Mouse (Mus musculus): ENCODE data around the gene Hist1h1d. TPM values are rescaled to one million over a fixed set of nuclear protein-coding genes. Genes with fewer than 3 reads are reported as not detected.
"Not testable (repeated sequence)": the region's sequence is repeated elsewhere in the genome, so short reads cannot be mapped to it uniquely, and the experiment has no call there.

Gene Hist1h1d
- polyA plus RNA-seq, 1 experiment = 1.9 TPM

DNA sequence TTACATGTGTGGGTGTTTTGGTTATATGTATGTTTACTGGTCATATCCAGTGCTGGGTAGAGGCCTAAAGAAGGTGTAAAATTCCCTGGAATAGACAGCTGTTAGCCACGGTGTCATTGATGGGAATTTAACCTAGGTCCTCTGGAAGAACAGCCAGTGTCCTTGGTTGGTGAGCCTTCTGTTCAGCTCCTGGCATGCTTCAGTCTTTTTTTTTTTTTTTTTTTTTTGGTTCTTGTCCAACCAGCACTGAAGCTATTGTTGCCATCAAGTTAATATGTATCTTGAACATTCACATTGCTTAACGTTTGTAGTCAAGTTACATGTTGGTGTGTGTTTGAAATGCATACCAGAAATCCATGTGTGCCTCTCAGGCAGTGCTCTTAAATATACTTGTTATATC, 11.4 kb downstream of the Hist1h1d start:
- H3K4me3 ChIP-seq (ENCODE audit: control insufficient read depth, insufficient read depth, low read length) = no peak overlapping the region
- no peaks in the 10 kb centered on the region for H3K27me3 ChIP-seq (ENCODE audit: control insufficient read depth, insufficient read depth, low read length)
- no peaks in the 10 kb centered on the region for H3K36me3 ChIP-seq (ENCODE audit: control insufficient read depth, insufficient read depth, low read length)
- no peak for TF ChIP-seq CTCF (IDR thresholded peaks at IDR 0.05; ENCODE audit: borderline replicate concordance, control insufficient read depth, extremely low read depth, insufficient read depth, low read length, poor library complexity)
- TF ChIP-seq POLR2A (IDR thresholded peaks at IDR 0.05; ENCODE audit: control insufficient read depth, extremely low read depth, insufficient read depth, low read length, poor library complexity) = no peak
- DNase-seq = no peak
- 93% methylated on average over 2 of the region's 2 CpGs for WGBS
- no peaks in the 10 kb centered on the region for H3K4me1 ChIP-seq (replicated peaks; ENCODE audit: control insufficient read depth, insufficient read depth, low read length)
- no peak overlapping the region for H3K27ac ChIP-seq (ENCODE audit: control insufficient read depth, insufficient read depth, low read length)

DNA sequence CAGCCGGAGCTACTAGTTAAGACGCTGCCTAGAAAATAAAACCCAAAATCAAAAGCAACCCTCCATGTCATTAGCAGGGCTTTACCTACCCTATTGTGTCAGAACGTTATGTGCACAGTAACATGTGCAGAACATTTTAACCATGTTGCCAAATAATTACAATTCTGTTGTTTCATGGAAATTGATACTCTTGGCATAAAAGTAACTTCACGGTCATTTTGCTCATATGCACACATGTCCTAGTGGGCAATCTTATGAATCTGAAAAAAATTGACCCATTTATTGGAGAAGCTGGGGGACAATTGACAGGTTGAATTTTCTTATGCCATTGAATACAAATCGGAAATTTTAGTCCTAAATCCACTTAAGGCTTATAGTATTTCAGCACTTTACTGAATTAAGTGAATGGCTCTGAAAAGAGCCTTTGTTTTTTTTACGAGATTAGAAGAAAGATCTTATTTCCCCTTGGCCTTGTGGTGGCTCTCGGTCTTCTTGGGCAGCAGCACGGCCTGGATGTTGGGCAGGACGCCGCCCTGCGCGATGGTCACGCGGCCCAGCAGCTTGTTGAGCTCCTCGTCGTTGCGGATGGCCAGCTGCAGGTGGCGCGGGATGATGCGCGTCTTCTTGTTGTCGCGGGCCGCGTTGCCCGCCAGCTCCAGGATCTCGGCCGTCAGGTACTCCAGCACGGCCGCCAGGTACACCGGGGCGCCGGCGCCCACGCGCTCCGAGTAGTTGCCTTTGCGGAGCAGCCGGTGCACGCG, 17.4 kb downstream of the Hist1h1d start:
- Histone ChIP-seq H3K27ac (ENCODE audit: control insufficient read depth, insufficient read depth, low read length) (peak overlapping the region; percentile 100), H3K4me3 (ENCODE audit: control insufficient read depth, insufficient read depth, low read length) (peak overlapping the region; percentile 94)
- H3K27me3 ChIP-seq (ENCODE audit: control insufficient read depth, insufficient read depth, low read length); DNase-seq; H3K36me3 ChIP-seq (ENCODE audit: control insufficient read depth, insufficient read depth, low read length); H3K4me1 ChIP-seq (replicated peaks; ENCODE audit: control insufficient read depth, insufficient read depth, low read length): not testable (repeated sequence)
- WGBS = 4% methylated on average over 27 of the region's 41 CpGs

DNA sequence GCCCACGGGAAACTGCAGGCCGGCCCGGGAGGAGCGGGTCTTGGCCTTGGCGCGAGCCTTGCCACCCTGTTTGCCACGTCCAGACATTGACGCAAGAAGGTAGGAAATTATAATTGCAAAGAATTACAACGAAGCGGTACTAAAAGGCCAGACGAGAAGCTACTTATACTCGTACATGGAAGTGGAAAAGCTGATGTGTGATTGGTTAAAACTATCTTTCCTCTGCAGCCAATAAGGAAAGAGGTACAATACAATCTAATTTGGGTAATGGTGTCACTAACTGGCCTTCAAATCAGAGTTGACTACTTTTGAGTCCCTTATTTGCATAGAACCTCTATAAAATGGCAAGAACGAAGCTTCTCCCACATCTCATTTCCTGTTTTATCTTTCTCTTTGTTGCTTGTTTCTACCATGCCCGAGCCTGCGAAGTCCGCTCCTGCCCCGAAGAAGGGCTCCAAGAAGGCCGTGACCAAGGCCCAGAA, 18.0 kb downstream of the Hist1h1d start, which contains the start of the genes Hist1h2ae and Hist1h2bg:
Gene Hist1h2ae, minus strand, starts transcription at position 199 of the 482 bp plus-strand sequence.
Gene Hist1h2bg, plus strand, starts transcription at position 375 of the 482 bp plus-strand sequence.
- TF ChIP-seq POLR2A (IDR thresholded peaks at IDR 0.05; ENCODE audit: control insufficient read depth, extremely low read depth, insufficient read depth, low read length, poor library complexity) (no peak), CTCF (IDR thresholded peaks at IDR 0.05; ENCODE audit: borderline replicate concordance, control insufficient read depth, extremely low read depth, insufficient read depth, low read length, poor library complexity) (no peak)
- DNase-seq = peak; percentile 76
- under 1% methylated on average over 18 of the region's 18 CpGs for WGBS

DNA sequence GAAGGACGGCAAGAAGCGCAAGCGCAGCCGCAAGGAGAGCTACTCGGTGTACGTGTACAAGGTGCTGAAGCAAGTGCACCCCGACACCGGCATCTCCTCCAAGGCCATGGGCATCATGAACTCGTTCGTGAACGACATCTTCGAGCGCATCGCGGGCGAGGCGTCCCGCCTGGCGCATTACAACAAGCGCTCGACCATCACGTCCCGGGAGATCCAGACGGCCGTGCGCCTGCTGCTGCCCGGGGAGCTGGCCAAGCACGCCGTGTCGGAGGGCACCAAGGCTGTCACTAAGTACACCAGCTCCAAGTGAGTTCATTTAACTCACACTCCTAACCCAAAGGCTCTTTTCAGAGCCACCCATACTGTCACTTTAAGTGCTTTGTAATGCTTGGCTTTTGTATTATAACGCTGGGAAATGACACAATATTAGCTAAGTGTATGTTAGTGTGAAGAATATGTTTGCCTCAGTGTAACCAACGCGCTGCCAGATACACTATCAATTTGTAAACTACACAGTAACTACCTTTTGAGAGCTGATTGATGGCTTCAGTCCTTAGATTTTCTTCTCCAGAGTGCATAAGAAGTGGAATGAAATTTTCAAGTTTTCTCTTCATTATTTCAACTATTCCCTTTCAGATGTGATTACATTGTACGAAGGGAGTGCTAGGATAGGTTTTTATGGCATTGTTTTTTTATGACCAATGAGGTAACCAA, 18.6 kb downstream of the Hist1h1d start:
- H3K36me3 ChIP-seq (ENCODE audit: control insufficient read depth, insufficient read depth, low read length); DNase-seq; H3K27me3 ChIP-seq (ENCODE audit: control insufficient read depth, insufficient read depth, low read length); H3K4me1 ChIP-seq (replicated peaks; ENCODE audit: control insufficient read depth, insufficient read depth, low read length): not testable (repeated sequence)
- Histone ChIP-seq H3K4me3 (ENCODE audit: control insufficient read depth, insufficient read depth, low read length) (peak overlapping the region; percentile 45), H3K27ac (ENCODE audit: control insufficient read depth, insufficient read depth, low read length) (peak overlapping the region; percentile 82)
- WGBS = under 1% methylated on average over 19 of the region's 34 CpGs

More for the DNA sequence above, 18.0 kb downstream of the Hist1h1d start, which contains the start of the genes Hist1h2ae and Hist1h2bg:
- Histone ChIP-seq H3K4me3 (ENCODE audit: control insufficient read depth, insufficient read depth, low read length) (peak within 1 kb of the TSS; percentile 94), H3K36me3 (ENCODE audit: control insufficient read depth, insufficient read depth, low read length) (no peaks in the 10 kb centered on the region), H3K27ac (ENCODE audit: control insufficient read depth, insufficient read depth, low read length) (peak within 1 kb of the TSS; percentile 100), H3K27me3 (ENCODE audit: control insufficient read depth, insufficient read depth, low read length) (no peaks in the 10 kb centered on the region), H3K4me1 (replicated peaks; ENCODE audit: control insufficient read depth, insufficient read depth, low read length) (peaks cover 3% of the 10 kb centered on the region)

DNA sequence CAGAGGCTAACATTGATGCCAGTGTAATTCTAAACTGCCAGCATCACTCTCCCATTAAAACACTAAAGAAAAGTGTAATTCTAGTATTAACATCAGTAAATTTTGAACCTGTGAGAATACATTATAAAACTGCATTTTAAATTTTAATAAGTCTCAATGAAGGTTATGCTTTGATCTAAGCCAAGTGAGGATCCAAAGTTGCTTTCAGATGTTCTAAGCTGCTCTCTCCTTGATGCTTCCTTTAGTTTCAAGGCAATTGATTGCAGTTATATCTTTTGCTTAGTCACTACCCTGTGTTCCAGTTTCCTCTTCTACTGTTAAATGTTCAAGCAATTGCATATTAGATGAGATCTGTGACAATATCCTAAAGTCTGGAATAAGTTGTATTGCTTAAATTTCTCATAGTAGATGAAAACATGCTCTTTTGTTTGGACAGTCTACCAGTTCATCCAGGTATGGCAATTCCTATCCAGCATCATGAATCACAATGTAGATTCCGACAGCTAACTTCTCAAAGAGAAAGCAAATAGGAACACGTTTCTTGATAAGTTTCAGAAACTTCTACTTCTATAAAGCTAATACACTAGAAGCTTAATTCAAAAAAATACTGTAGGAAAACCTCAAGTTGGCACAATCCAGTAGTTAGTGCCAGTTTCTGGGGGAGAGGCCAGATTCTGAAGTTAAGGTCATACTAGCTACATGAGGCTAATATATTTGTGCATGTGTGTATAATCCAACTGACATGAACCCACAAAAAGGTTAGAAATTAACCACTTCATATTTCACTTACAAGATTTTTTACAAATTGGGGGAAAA, 19.4 kb downstream of the Hist1h1d start:
- TF ChIP-seq POLR2A (IDR thresholded peaks at IDR 0.05; ENCODE audit: control insufficient read depth, extremely low read depth, insufficient read depth, low read length, poor library complexity) = no peak
- no peak for TF ChIP-seq CTCF (IDR thresholded peaks at IDR 0.05; ENCODE audit: borderline replicate concordance, control insufficient read depth, extremely low read depth, insufficient read depth, low read length, poor library complexity)
- peaks cover 3% of the 10 kb centered on the region for H3K4me1 ChIP-seq (replicated peaks; ENCODE audit: control insufficient read depth, insufficient read depth, low read length)
- WGBS = 31% methylated on average over 2 of the region's 2 CpGs
- H3K27ac ChIP-seq (ENCODE audit: control insufficient read depth, insufficient read depth, low read length) = no peak overlapping the region
- no peak for DNase-seq
- no peaks in the 10 kb centered on the region for H3K36me3 ChIP-seq (ENCODE audit: control insufficient read depth, insufficient read depth, low read length)
- no peak overlapping the region for H3K4me3 ChIP-seq (ENCODE audit: control insufficient read depth, insufficient read depth, low read length)
- no peaks in the 10 kb centered on the region for H3K27me3 ChIP-seq (ENCODE audit: control insufficient read depth, insufficient read depth, low read length)

DNA sequence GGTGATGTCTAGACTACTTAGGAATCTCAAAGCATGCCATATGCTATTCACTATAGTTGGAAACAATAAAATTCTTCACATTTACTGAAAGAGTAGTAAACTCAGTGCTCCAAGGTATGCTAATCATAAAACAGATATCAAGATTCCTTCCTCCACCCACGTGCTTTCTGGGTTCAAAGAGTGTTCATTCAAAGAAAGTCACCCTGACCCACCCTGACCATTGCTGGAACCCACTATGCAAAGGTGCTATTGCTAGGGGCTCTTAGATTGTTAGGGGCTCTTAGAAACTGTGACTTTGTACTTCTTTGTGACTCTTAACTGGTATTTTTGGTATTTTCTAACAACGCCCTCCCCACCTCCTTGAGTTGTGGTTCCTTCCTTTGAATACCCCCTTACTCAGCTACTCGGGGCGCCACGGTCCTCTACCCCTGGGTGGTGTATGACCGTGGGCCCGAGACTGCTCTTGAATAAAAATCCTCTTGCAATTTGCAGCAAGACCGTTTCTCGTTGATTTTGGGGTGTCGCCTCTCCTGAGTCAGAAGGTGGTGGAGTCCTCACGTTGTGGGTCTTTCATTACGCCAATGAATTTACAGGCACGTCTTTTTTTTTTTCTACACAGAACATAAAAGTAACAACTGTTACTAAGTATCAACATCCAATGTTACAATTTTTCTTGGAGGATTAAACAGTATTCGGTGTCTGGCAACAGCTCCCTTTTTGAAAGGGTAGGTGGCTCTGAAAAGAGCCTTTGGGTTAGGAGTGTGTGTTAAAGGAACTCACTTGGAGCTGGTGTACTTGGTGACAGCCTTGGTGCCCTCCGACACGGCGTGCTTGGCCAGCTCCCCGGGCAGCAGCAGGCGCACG, 20.2 kb downstream of the Hist1h1d start:
- peak overlapping the region; percentile 93 for H3K27ac ChIP-seq (ENCODE audit: control insufficient read depth, insufficient read depth, low read length)

More for the DNA sequence above, 20.2 kb downstream of the Hist1h1d start:
- not testable (repeated sequence) for H3K36me3 ChIP-seq (ENCODE audit: control insufficient read depth, insufficient read depth, low read length); H3K4me1 ChIP-seq (replicated peaks; ENCODE audit: control insufficient read depth, insufficient read depth, low read length); H3K27me3 ChIP-seq (ENCODE audit: control insufficient read depth, insufficient read depth, low read length); DNase-seq
- 5% methylated on average over 20 of the region's 20 CpGs for WGBS
- H3K4me3 ChIP-seq (ENCODE audit: control insufficient read depth, insufficient read depth, low read length) = peak overlapping the region; percentile 55

Measured in thymus, adult 2 months (tissue).